Mouse (Mus musculus) intestine, embryonic 14.5 days (tissue): ENCODE measurements around the gene Lsm14b. TPM values are rescaled to one million over a fixed set of nuclear protein-coding genes. Genes with fewer than 3 reads are reported as not detected.

Experiments
- ATAC-seq: fragments of 200-750 bp; cut with Nextera tagmentation; replicated peaks from 2 replicates; pipeline ENCODE4 v1.8.0; 2017; ENCODE audit warnings: low read depth, moderate number of reproducible peaks, moderate TSS enrichment, moderate library complexity; ENCODE audit not compliant: low FRiP score, low TSS enrichment
- DNase-seq: peaks from one replicate; pipeline ENCODE4 v3.0.0-alpha.2; 2018; ENCODE audit warnings: low spot score
- H3K27ac ChIP-seq: fragments of 300-500 bp; sonication (generic); 2 replicates; pipeline ENCODE4 v1.5.1; 2014; ENCODE audit warnings: low read depth, mild to moderate bottlenecking, control low read depth
- H3K27me3 ChIP-seq: fragments of 300-500 bp; sonication (generic); replicated peaks from 2 replicates; pipeline ENCODE4 v1.6.1; 2014; ENCODE audit warnings: low read length, control low read depth; ENCODE audit not compliant: control insufficient read depth, insufficient read depth
- H3K36me3 ChIP-seq: fragments of 300-500 bp; sonication (generic); 2 replicates; pipeline ENCODE4 v1.6.1; 2014; ENCODE audit warnings: low read length, control low read depth; ENCODE audit not compliant: control insufficient read depth, insufficient read depth
- H3K4me1 ChIP-seq: fragments of 300-500 bp; sonication (generic); replicated peaks from 2 replicates; pipeline ENCODE4 v1.6.1; 2014; ENCODE audit warnings: low read length, control low read depth, mixed read lengths; ENCODE audit not compliant: control insufficient read depth, insufficient read depth
- H3K4me2 ChIP-seq: fragments of 300-500 bp; sonication (generic); 2 replicates; pipeline ENCODE4 v1.6.1; 2014; ENCODE audit warnings: low read length
- H3K4me3 ChIP-seq: fragments of 300-500 bp; sonication (generic); 2 replicates; pipeline ENCODE4 v1.5.1; 2014; ENCODE audit warnings: low read depth, low read length, control low read depth, mixed read lengths
- H3K9ac ChIP-seq: fragments of 300-500 bp; sonication (generic); 2 replicates; pipeline ENCODE4 v1.6.1; 2014; ENCODE audit warnings: mild to moderate bottlenecking, low read length
- H3K9me3 ChIP-seq: fragments of 300-500 bp; sonication (generic); 2 replicates; pipeline ENCODE4 v1.6.1; 2016; ENCODE audit warnings: low read length, control low read depth; ENCODE audit not compliant: control insufficient read depth
- WGBS: fragments of 180-500 bp; shearing (Covaris S2); extraction: QIAGEN DNeasy Blood & Tissue Kit; methylation state at CpG from one replicate; pipeline ENCODE4 v1.1.7; 2014; 5-methylcytosine and 5-hydroxymethylcytosine counted together
- polyA plus RNA-seq: library from polyadenylated mRNA; unstranded; fragments of >200 nt; fragmentation: Nextera tagmentation; extraction: Ambion mirVana; gene quantifications from 2 replicates; pipeline ENCODE4 v1.2.1, GENCODE M21; 2014

The Lsm14b gene
- polyA plus RNA-seq, 1 experiment from 2014 or later: 6.2 TPM

- Histone ChIP-seq H3K27me3 (no peaks in the 10 kb centered on the region), H3K9me3 (no peaks in the 10 kb centered on the region), H3K9ac (no peak overlapping the region), H3K4me3 (no peak overlapping the region), H3K36me3 (peaks cover 39% of the 10 kb centered on the region), H3K27ac (no peak overlapping the region), H3K4me2 (no peak overlapping the region), H3K4me1 (0 out of 2 replicates have a peak, but pooled peaks cover 3% of the 10 kb centered on the region)
- no peak for ATAC-seq
- 97% methylated on average over 9 of the region's 9 CpGs for WGBS
- DNase-seq: no peak
Observed at GRCm38 (mm10) chr2:180053001-180053400, 28.2 kb downstream of the Lsm14b start.

- Histone ChIP-seq H3K27ac (no peak overlapping the region), H3K36me3 (peaks cover 58% of the 10 kb centered on the region), H3K27me3 (no peaks in the 10 kb centered on the region), H3K4me2 (no peak overlapping the region), H3K9ac (no peak overlapping the region), H3K9me3 (no peaks in the 10 kb centered on the region), H3K4me3 (no peak overlapping the region), H3K4me1 (no peaks in the 10 kb centered on the region)
- ATAC-seq (no peak), DNase-seq (no peak)
- WGBS: 93% methylated on average over 11 of the region's 11 CpGs
Observed at GRCm38 (mm10) chr2:180063338-180064131, 38.7 kb downstream of the Lsm14b start.

GRCm38 (mm10) chr2:180069770-180070480 is 45.1 kb downstream of the Lsm14b start:
- no peaks in the 10 kb centered on the region for H3K9me3 ChIP-seq
- peak overlapping the region; percentile 74 for H3K4me2 ChIP-seq
- H3K4me1 ChIP-seq: peaks cover 10% of the 10 kb centered on the region
- peaks cover 23% of the 10 kb centered on the region for H3K36me3 ChIP-seq
- peak overlapping the region; percentile 49 for H3K9ac ChIP-seq
- 0 out of 2 replicates have a peak overlapping the region, but pooled peaks have one; percentile 38 for H3K27ac ChIP-seq
- no peaks in the 10 kb centered on the region for H3K27me3 ChIP-seq
- ATAC-seq (peak; percentile 73), DNase-seq (no peak)
- WGBS: 32% methylated on average over 20 of the region's 20 CpGs
- peak overlapping the region; percentile 85 for H3K4me3 ChIP-seq

- H3K9ac ChIP-seq: peak within 1 kb of the TSS; percentile 49
- peak; percentile 97 for ATAC-seq
- WGBS: 4% methylated on average over 58 of the region's 58 CpGs
- peak within 1 kb of the TSS; percentile 74 for H3K4me2 ChIP-seq
- peak within 1 kb of the TSS; percentile 85 for H3K4me3 ChIP-seq
- no peaks in the 10 kb centered on the region for H3K27me3 ChIP-seq
- H3K4me1 ChIP-seq: peaks cover 10% of the 10 kb centered on the region
- H3K27ac ChIP-seq: 0 out of 2 replicates have a peak within 1 kb of the TSS, but pooled peaks have one; percentile 38
- peaks cover 23% of the 10 kb centered on the region for H3K36me3 ChIP-seq
- H3K9me3 ChIP-seq: no peaks in the 10 kb centered on the region
- peak; percentile 96 for DNase-seq
Observed at GRCm38 (mm10) chr2:180070481-180071453, 46.0 kb downstream of the Lsm14b start, which contains the start of gene Mtg2. Mtg2 (plus strand) TSS chr2:180070588.

GRCm38 (mm10) chr2:180071671-180072070 is 46.9 kb downstream of the Lsm14b start:
- Histone ChIP-seq H3K4me2 (no peak overlapping the region), H3K27ac (no peak overlapping the region), H3K36me3 (peaks cover 23% of the 10 kb centered on the region), H3K9ac (no peak overlapping the region), H3K4me1 (peaks cover 10% of the 10 kb centered on the region), H3K27me3 (no peaks in the 10 kb centered on the region), H3K4me3 (no peak overlapping the region), H3K9me3 (no peaks in the 10 kb centered on the region)
- no peak for ATAC-seq
- 88% methylated on average over 2 of the region's 2 CpGs for WGBS
- DNase-seq: no peak

GRCm38 (mm10) chr2:180072886-180073285 is 48.1 kb downstream of the Lsm14b start:
- Histone ChIP-seq H3K4me3 (no peak overlapping the region), H3K9me3 (no peaks in the 10 kb centered on the region), H3K4me2 (no peak overlapping the region), H3K36me3 (peaks cover 23% of the 10 kb centered on the region), H3K27me3 (no peaks in the 10 kb centered on the region), H3K9ac (no peak overlapping the region), H3K27ac (no peak overlapping the region), H3K4me1 (peaks cover 10% of the 10 kb centered on the region)
- 87% methylated on average over 7 of the region's 7 CpGs for WGBS
- DNase-seq: no peak
- ATAC-seq: no peak

GRCm38 (mm10) chr2:180077622-180078021 is 52.8 kb downstream of the Lsm14b start:
- Histone ChIP-seq H3K4me1 (no peaks in the 10 kb centered on the region), H3K36me3 (peaks cover 16% of the 10 kb centered on the region), H3K4me2 (no peak overlapping the region), H3K9ac (no peak overlapping the region), H3K4me3 (no peak overlapping the region), H3K9me3 (no peaks in the 10 kb centered on the region), H3K27ac (no peak overlapping the region), H3K27me3 (no peaks in the 10 kb centered on the region)
- 67% methylated on average over 3 of the region's 3 CpGs for WGBS
- ATAC-seq: no peak
- DNase-seq: no peak

- no peak overlapping the region for H3K9ac ChIP-seq
- peaks cover 26% of the 10 kb centered on the region for H3K36me3 ChIP-seq
- ATAC-seq: no peak
- DNase-seq: no peak
- WGBS: 89% methylated on average over 8 of the region's 8 CpGs
- no peaks in the 10 kb centered on the region for H3K4me1 ChIP-seq
- H3K9me3 ChIP-seq: no peaks in the 10 kb centered on the region
- no peak overlapping the region for H3K4me2 ChIP-seq
- no peaks in the 10 kb centered on the region for H3K27me3 ChIP-seq
- H3K27ac ChIP-seq: no peak overlapping the region
- H3K4me3 ChIP-seq: no peak overlapping the region
Observed at GRCm38 (mm10) chr2:180080680-180081079, 55.9 kb downstream of the Lsm14b start.
